Mouse (Mus musculus): ENCODE measurements around the gene Carmil2.

The Carmil2 gene

GRCm38 (mm10) chr8:105685796-105686308 is at the start of gene Carmil2:
Carmil2 (plus strand) TSS chr8:105686274.
- DNase-seq (ENCODE audit: low spot score), result no peak

DNA sequence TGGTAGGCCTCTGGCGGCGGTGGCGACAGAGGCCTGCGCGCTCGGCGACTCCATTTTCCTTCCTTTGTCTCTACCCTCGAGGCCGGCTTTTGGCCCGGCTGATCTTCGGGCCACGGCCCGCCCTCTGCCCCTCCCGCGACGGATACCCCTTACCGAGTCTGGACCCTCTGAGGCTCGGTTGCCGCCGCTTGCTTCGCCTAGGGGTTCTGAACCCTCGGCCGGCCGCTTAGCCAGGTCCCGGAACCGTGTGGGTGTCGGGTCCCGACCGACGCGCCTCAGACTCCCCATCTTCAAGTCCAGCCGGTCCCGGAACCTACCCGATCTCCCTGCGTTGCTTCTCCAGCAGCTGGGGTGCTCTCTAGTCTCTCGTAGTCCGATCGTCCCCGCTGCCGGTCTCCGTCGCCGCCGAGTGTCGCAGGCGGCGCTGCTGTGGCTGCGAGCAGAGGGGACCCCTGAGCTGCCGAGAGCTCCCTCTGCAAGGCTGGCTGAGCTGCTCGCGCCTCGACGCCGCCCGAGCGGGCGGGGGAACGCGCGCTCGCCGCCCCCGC is 49.0 kb upstream of the Carmil2 start, which contains the start of gene Agrp:
Agrp (minus strand) TSS at position 431 of the 548 bp plus-strand sequence.
- DNase-seq (ENCODE audit: low spot score), result no peak

- no peak for DNase-seq (ENCODE audit: low spot score)
Observed at GRCm38 (mm10) chr8:105637601-105638041, 48.5 kb upstream of the Carmil2 start.

DNA sequence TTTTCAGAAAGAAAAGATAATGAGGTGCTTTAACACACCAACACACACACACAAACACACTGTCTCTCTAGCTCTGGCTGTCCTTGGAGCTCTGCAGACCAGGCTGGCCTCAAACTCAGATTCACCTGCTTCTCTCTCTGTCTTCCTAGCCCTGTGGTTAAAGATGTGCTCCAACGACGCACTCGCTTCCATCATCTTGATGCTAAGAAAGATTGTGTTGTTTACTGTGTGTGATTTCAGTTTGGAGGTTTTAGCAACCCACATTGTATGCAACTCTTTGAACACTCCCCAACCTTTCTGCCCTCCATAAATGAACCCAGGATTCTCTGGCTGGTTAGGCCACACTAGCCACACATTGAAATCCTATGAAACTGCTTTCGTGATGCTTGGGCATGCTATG is 47.6 kb upstream of the Carmil2 start:
- no peak for DNase-seq (ENCODE audit: low spot score)

DNA sequence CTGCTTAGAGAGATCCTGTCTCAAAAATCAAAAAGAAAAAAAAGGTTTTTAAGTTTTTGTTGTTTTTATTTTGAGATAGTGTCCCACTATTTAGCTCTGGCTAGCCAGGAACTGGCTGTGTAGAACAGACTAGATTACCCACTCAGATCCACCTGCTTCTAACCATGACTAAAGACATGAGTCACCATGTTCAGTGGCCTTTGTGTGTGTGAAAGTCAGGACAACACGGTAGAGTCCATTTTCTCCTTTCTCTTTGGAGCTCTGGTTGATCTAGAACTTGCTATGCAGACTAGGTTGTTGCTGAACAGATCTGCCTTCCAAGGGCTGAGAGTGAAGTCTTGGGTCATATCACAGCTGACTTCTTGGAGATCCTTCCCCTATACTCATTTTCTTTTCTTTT is 46.2 kb upstream of the Carmil2 start:
- no peak for DNase-seq (ENCODE audit: low spot score)

GRCm38 (mm10) chr8:105640511-105640910 is 45.6 kb upstream of the Carmil2 start:
- no peak for DNase-seq (ENCODE audit: low spot score)

- no peak for DNase-seq (ENCODE audit: low spot score)
Observed at GRCm38 (mm10) chr8:105645205-105645604, 40.9 kb upstream of the Carmil2 start.

DNA sequence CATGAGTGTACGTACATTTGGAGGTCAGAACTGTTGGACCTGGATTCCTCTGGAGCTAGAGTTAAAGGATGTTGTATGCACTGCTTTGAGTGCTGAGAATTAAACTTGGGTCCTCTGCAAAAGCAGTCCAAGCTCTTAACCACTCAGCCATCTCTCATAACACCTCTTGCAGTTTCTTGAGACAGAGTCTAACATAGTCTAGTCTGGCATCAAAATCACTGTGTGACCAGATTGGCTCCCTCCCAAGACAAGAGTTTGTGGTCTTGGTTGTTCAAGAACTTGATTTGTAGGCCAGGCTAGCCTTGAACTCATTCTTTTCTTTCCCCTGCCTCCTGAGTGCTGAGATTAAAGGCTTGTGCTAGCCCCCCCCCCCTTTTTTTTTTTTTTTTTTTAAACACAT is 37.1 kb upstream of the Carmil2 start:
- DNase-seq (ENCODE audit: low spot score), result no peak

DNA sequence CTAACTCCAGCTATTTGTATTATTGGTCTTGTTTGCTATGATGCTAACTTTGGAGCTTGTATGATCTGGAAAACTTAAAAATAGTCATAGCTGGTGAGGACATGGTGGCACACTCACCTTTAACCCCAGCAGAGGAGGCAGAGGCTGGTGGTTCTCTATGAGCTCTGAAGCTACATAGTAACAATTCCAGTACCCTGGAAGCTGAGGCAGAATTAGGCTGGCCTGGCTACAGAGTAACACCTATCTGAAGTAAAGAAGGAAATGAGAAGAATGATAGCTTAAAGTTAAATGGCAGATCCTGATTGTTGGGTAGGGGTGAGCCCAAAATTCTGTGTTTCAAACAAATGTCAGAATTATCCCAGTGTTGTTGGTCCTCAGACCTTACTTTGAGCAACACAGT is 28.4 kb upstream of the Carmil2 start:
- no peak for DNase-seq (ENCODE audit: low spot score)

GRCm38 (mm10) chr8:105661167-105661566 is 24.9 kb upstream of the Carmil2 start:
- no peak for DNase-seq (ENCODE audit: low spot score)

GRCm38 (mm10) chr8:105677891-105678290 is 8.2 kb upstream of the Carmil2 start:
- DNase-seq (ENCODE audit: low spot score), result no peak

DNA sequence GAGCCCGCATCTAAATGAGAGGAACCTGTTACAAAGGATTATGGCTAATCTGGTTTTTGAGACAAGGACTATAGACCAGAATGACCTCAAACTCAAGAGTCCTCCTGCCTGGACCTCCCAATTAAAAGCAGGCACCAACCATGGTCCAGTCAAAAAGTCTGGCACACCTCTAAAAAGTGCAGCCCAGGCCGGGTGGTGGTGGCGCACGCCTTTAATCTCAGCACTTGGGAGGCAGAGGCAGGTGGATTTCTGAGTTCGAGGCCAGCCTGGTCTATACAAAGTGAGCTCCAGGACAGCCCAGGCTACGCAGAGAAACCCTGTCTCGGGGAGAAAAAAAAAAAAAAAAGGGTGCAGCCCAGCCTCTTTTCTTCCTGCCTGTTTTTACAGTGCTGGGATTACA is 749 bp upstream of the Carmil2 start:
- no peak for DNase-seq (ENCODE audit: low spot score)

DNA sequence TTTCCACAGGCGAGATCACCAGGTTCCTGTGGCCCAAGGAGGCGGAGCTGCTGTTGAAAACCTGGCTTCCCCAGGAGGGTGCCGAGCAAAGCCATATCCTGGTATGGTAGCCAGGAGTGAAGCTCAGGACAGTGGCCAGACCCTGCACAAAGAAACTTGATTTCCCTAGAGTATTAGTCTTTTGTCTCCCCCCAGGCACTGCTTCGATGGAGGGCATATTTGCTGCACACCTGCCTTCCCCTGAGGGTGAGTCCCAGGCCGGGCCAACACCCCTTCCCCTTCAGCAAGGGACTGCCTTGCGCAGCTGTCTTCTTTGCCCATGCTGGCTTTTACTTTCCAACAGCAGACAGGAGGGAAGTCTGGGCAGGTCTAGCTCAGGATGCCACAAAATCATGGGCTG is 477 bp downstream of the Carmil2 start:
- no peak for DNase-seq (ENCODE audit: low spot score)

DNA sequence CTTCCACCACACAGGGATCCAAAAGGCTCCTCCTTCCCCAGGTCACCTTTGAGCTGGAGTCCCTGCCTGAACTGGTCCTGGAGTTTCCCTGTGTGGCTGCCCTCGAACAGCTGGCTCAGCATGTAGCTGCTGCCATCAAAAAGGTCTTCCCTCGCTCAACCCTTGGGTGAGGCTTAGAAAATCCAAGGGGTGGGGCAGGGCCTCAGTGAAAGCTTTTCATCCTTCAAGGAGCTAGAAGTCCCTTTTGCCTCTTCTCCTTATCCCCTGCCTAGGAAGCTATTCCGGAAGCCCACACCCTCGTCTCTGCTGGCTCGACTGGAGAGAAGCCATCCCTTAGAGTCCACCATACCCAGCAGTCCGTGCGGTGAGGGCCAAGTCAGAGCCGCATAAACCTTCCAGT is 1.4 kb downstream of the Carmil2 start:
- no peak for DNase-seq (ENCODE audit: low spot score)

GRCm38 (mm10) chr8:105688242-105688752 is 2.2 kb downstream of the Carmil2 start:
- peak; percentile 64 for DNase-seq (ENCODE audit: low spot score)

DNA sequence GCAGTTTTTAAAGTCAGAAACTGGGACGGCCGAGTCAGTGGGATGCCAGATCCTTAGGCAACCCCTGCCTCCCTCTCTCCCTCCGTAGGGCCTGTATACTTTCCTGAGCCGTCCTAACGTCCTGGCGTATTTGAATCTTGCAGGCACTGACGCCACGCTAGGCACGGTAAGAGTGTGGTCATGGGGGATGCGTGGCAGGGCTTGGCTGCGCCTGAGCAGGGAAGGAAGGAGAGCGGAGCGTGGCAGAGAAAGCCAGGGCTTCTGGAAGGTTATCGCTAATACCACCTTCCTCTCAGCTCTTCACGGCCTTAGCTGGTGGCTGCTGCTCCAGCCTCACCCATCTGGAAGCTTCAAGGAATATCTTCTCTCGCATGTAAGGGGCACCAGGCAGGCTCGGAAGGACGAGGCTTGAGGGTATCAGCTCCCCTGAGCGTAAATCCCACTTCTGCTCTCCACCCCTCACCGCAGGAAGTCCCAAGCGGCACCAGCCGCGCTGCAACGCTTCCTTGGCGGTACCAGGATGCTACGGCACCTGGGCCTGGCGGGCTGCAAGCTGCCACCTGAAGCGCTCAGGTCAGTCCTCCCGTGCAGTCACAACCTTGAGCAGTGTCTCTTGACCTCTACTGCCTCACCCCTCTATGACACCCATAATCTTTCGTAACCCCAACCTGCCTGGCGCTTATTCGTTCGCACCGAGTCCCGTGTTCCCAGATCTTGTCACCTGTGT is 3.3 kb downstream of the Carmil2 start:
- no peak for DNase-seq (ENCODE audit: low spot score)

- DNase-seq (ENCODE audit: low spot score), result no peak
Observed at GRCm38 (mm10) chr8:105689983-105690360, 3.9 kb downstream of the Carmil2 start.

- DNase-seq (ENCODE audit: low spot score), result no peak
Observed at GRCm38 (mm10) chr8:105690978-105691377, 4.9 kb downstream of the Carmil2 start.

DNA sequence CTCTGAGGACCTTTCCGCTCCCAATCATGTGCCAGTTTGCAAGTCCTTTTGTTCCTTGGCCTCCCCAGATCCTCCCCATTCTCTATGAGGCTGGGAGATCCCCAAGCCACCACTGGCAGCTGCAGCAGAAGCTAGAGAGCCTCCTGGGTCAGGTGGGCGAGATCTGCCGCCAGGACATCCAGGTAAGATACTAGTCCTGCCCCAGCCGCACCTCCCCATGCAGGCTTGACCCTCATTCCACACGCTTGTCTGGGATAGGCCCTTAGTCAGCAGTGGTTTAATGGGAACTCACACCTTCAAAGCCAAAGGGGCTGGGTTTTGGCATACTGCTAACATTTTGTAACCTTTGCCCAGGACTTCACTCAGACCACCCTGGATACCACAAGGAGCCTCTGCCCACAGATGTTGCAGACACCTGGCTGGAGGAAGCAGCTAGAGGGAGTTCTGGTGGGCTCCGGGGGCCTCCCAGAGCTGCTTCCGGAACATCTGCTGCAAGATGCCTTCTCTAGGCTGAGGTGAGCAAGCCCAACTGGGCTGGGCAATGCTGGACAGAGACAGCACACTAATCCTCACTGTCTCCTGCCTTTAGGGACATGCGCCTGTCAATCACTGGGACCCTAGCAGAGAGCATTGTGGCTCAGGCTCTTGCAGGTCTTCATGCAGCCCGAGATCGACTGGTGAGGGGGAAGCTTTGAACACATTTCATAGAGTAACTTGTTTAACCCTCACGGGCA is 6.5 kb downstream of the Carmil2 start:
- DNase-seq (ENCODE audit: low spot score), result no peak

GRCm38 (mm10) chr8:105693648-105694047 is 7.6 kb downstream of the Carmil2 start:
- peak; percentile 48 for DNase-seq (ENCODE audit: low spot score)

- DNase-seq (ENCODE audit: low spot score), result no peak
Observed at GRCm38 (mm10) chr8:105694051-105694799, 8.2 kb downstream of the Carmil2 start.

All from yolk sac, embryonic 10.5 days (tissue).